2 mouse cellular contexts compared by ENCODE assay signal in genomic region chrX:164445601-164446000, GRCm38 (mm10).
TF ChIP-seq lines count a peak whose summit lies in the region.

No protein-coding gene starts in this region.

TF ChIP-seq in MEL, 35 proteins besides CTCF, POLR2A, EP300 and RAD21:
- TF ChIP-seq MEF2A (IDR thresholded peaks at IDR 0.05; ENCODE audit: extremely low read depth, insufficient replicate concordance, low read depth, low read length, poor library complexity, severe bottlenecking) (no peak), NRF1 (IDR thresholded peaks at IDR 0.05; ENCODE audit: insufficient read depth, low read depth, low read length, poor library complexity, severe bottlenecking) (no peak), CHD1 (IDR thresholded peaks at IDR 0.05; ENCODE audit: low read depth, low read length) (no peak), POLR2AphosphoS2 (IDR thresholded peaks at IDR 0.05; ENCODE audit: low read length) (no peak), ZKSCAN1 (IDR thresholded peaks at IDR 0.05; ENCODE audit: low read depth, low read length) (no peak), MAX (IDR thresholded peaks at IDR 0.05; ENCODE audit: low read length) (peak; percentile 42; the same call in 1 of the 2 replicates), RCOR1 (IDR thresholded peaks at IDR 0.05; ENCODE audit: low read depth, low read length) (no peak), ZC3H11A (IDR thresholded peaks at IDR 0.05; ENCODE audit: low read depth, low read length) (no peak), E2F4 (IDR thresholded peaks at IDR 0.05; ENCODE audit: borderline replicate concordance, low read depth, low read length) (no peak), SIN3A (IDR thresholded peaks at IDR 0.05; ENCODE audit: low read length) (no peak), TAL1 (IDR thresholded peaks at IDR 0.05; ENCODE audit: low read length) (no peak), SMC3 (IDR thresholded peaks at IDR 0.05; ENCODE audit: low read depth, low read length) (no peak), UBTF (IDR thresholded peaks at IDR 0.05; ENCODE audit: borderline replicate concordance, insufficient read depth, low read depth, low read length) (no peak), POLR2AphosphoS5 (IDR thresholded peaks at IDR 0.05; ENCODE audit: borderline replicate concordance, low read depth, low read length) (no peak), ELF1 (IDR thresholded peaks at IDR 0.05; ENCODE audit: low read depth, low read length) (peak; percentile 50), GATA1 (IDR thresholded peaks at IDR 0.05; ENCODE audit: low read depth, low read length) (0 out of 2 replicates have a peak, but pooled peaks have one; percentile 8), KAT2A (conservative IDR thresholded peaks at IDR 0.05; ENCODE audit: low read depth, low read length) (no peak)

TF ChIP-seq in myocyte, 11 proteins besides CTCF, POLR2A, EP300 and RAD21:
- no peak for TF ChIP-seq CEBPB (IDR thresholded peaks at IDR 0.05; ENCODE audit: insufficient read depth, poor library complexity, severe bottlenecking)
- TF ChIP-seq MYOD1 (IDR thresholded peaks at IDR 0.05; ENCODE audit: control insufficient read depth in 1 of 3, insufficient read length in 2 of 3, low read depth in 2 of 3): no peak
- TF ChIP-seq TCF12 (IDR thresholded peaks at IDR 0.05; ENCODE audit: insufficient read depth, poor library complexity, severe bottlenecking): no peak
- no peak for TF ChIP-seq MYOG (IDR thresholded peaks at IDR 0.05; ENCODE audit: control insufficient read depth in 1 of 3, insufficient read depth in 1 of 3, insufficient read length in 2 of 3, low read depth in 2 of 3)
- no peak for TF ChIP-seq TCF3 (IDR thresholded peaks at IDR 0.05; ENCODE audit: insufficient read length, low read depth)
- TF ChIP-seq SRF (IDR thresholded peaks at IDR 0.05; ENCODE audit: control insufficient read depth, insufficient read length, low read depth): no peak
- TF ChIP-seq POLR2AphosphoS2 (IDR thresholded peaks at IDR 0.05; ENCODE audit: insufficient read length, low read depth): no peak
- TF ChIP-seq USF1 (IDR thresholded peaks at IDR 0.05; ENCODE audit: low read depth): no peak
- no peak for TF ChIP-seq E2F4 (IDR thresholded peaks at IDR 0.05; ENCODE audit: insufficient read depth)
- no peak for TF ChIP-seq MAX (IDR thresholded peaks at IDR 0.05; ENCODE audit: low read depth)
- TF ChIP-seq REST (IDR thresholded peaks at IDR 0.05; ENCODE audit: insufficient read depth, insufficient read length): no peak
